Mouse (Mus musculus) stomach, postnatal 0 days (tissue): ENCODE measurements around the gene Pigu. TPM values are rescaled to one million over a fixed set of nuclear protein-coding genes. Genes with fewer than 3 reads are reported as not detected.
A peak's percentile ranks its signal among the peaks of the same experiment; 100 is the strongest.

Experiments used
- ATAC-seq: fragments of 200-750 bp; cut with Nextera tagmentation; 2 replicates; pipeline ENCODE4 v1.8.0; 2017; ENCODE audit not compliant: low FRiP score, low TSS enrichment
- DNase-seq: peaks from one replicate; pipeline ENCODE4 v3.0.0-alpha.2; 2016; ENCODE audit warnings: low spot score
- H3K27ac ChIP-seq: fragments of 300-500 bp; sonication (generic); replicated peaks from 2 replicates; pipeline ENCODE4 v1.5.1; 2014; ENCODE audit warnings: mild to moderate bottlenecking, control low read depth
- H3K27me3 ChIP-seq: fragments of 300-500 bp; sonication (generic); 2 replicates; pipeline ENCODE4 v1.6.1; 2014; ENCODE audit warnings: low read length; ENCODE audit not compliant: control insufficient read depth, insufficient read depth
- H3K36me3 ChIP-seq: fragments of 300-500 bp; sonication (generic); 2 replicates; pipeline ENCODE4 v1.6.1; 2014; ENCODE audit warnings: low read length, mixed read lengths; ENCODE audit not compliant: control insufficient read depth, insufficient read depth
- H3K4me1 ChIP-seq: fragments of 300-500 bp; sonication (generic); replicated peaks from 2 replicates; pipeline ENCODE4 v1.6.1; 2014; ENCODE audit warnings: antibody characterized with exemption; ENCODE audit not compliant: control insufficient read depth, insufficient read depth
- H3K4me2 ChIP-seq: fragments of 300-500 bp; sonication (generic); replicated peaks from 2 replicates; pipeline ENCODE4 v1.6.1; 2014; ENCODE audit warnings: low read depth, mild to moderate bottlenecking, control low read depth, moderate library complexity
- H3K4me3 ChIP-seq: fragments of 300-500 bp; sonication (generic); 2 replicates; pipeline ENCODE4 v1.5.1; 2014; ENCODE audit warnings: low read depth, low read length, control low read depth
- H3K9ac ChIP-seq: fragments of 300-500 bp; sonication (generic); 2 replicates; pipeline ENCODE4 v1.6.1; 2014; ENCODE audit warnings: mild to moderate bottlenecking, low read length, control low read depth, mixed read lengths
- H3K9me3 ChIP-seq: fragments of 300-500 bp; sonication (generic); 2 replicates; pipeline ENCODE4 v1.6.1; 2016; ENCODE audit warnings: low read length; ENCODE audit not compliant: control insufficient read depth
- CTCF ChIP-seq: IDR thresholded peaks from 2 replicates; pipeline ENCODE4 v1.5.1; 2016; ENCODE audit warnings: antibody characterized with exemption, low read depth, mild to moderate bottlenecking, moderate library complexity
- EP300 ChIP-seq: optimal IDR thresholded peaks from 2 replicates; pipeline ENCODE3; 2016; ENCODE audit warnings: antibody characterized with exemption
- WGBS: fragments of 180-500 bp; shearing (Covaris S2); extraction: QIAGEN DNeasy Blood & Tissue Kit; methylation state at CpG from one replicate; pipeline ENCODE4 v1.1.7; 2014; 5-methylcytosine and 5-hydroxymethylcytosine counted together
- polyA plus RNA-seq: library from polyadenylated mRNA; unstranded; fragments of >200 nt; fragmentation: Nextera tagmentation; extraction: Ambion mirVana; gene quantifications from 2 replicates; pipeline ENCODE4 v1.2.1, GENCODE M21; 2015

The Pigu gene
- polyA plus RNA-seq, 1 experiment from 2014 or later = 36.1 TPM

GRCm38 (mm10) chr2:155265526-155265925, 91.7 kb downstream of the Pigu start:
- TF ChIP-seq CTCF (no peak), EP300 (no peak)
- DNase-seq (no peak), ATAC-seq (no peak)
- Histone ChIP-seq H3K36me3 (no peaks in the 10 kb centered on the region; the same call in 1 of the 2 replicates), H3K4me3 (no peak overlapping the region), H3K4me2 (no peak overlapping the region), H3K27ac (no peak overlapping the region), H3K4me1 (no peaks in the 10 kb centered on the region), H3K9me3 (no peaks in the 10 kb centered on the region), H3K9ac (no peak overlapping the region), H3K27me3 (no peaks in the 10 kb centered on the region)
- WGBS = 91% methylated on average over 6 of the region's 6 CpGs

- ATAC-seq = no peak
- no peak overlapping the region for H3K27ac ChIP-seq
- H3K4me2 ChIP-seq = no peak overlapping the region
- peaks cover 34% of the 10 kb centered on the region for H3K36me3 ChIP-seq
- H3K9me3 ChIP-seq = no peaks in the 10 kb centered on the region
- H3K27me3 ChIP-seq = no peaks in the 10 kb centered on the region
- H3K9ac ChIP-seq = no peak overlapping the region
- WGBS = 86% methylated on average over 5 of the region's 5 CpGs
- TF ChIP-seq CTCF (no peak), EP300 (no peak)
- no peak overlapping the region for H3K4me3 ChIP-seq
- no peak for DNase-seq
- no peaks in the 10 kb centered on the region for H3K4me1 ChIP-seq
These were observed 107.6 kb downstream of the Pigu start for GRCm38 (mm10) chr2:155249588-155249987.

- Histone ChIP-seq H3K36me3 (peaks cover 37% of the 10 kb centered on the region), H3K9ac (no peak overlapping the region), H3K9me3 (no peaks in the 10 kb centered on the region), H3K27me3 (no peaks in the 10 kb centered on the region), H3K4me2 (no peak overlapping the region), H3K4me1 (no peaks in the 10 kb centered on the region), H3K4me3 (no peak overlapping the region), H3K27ac (no peak overlapping the region)
- 88% methylated on average over 2 of the region's 2 CpGs for WGBS
- DNase-seq (no peak), ATAC-seq (no peak)
- no peak for TF ChIP-seq EP300
- TF ChIP-seq CTCF = peak; percentile 37
These were observed 108.5 kb downstream of the Pigu start for GRCm38 (mm10) chr2:155248718-155249117.

- no peak overlapping the region for H3K4me2 ChIP-seq
- no peak overlapping the region for H3K9ac ChIP-seq
- DNase-seq (no peak), ATAC-seq (peak; percentile 40; the same call in 1 of the 2 replicates)
- no peaks in the 10 kb centered on the region for H3K27me3 ChIP-seq
- TF ChIP-seq CTCF (no peak), EP300 (no peak)
- H3K4me3 ChIP-seq = no peak overlapping the region
- peaks cover 37% of the 10 kb centered on the region for H3K36me3 ChIP-seq
- no peaks in the 10 kb centered on the region for H3K4me1 ChIP-seq
- WGBS = 67% methylated on average over 1 of the region's 1 CpGs
- H3K27ac ChIP-seq = no peak overlapping the region
- no peaks in the 10 kb centered on the region for H3K9me3 ChIP-seq
These were observed 109.0 kb downstream of the Pigu start for GRCm38 (mm10) chr2:155248206-155248605.

GRCm38 (mm10) chr2:155246231-155246630, 111.0 kb downstream of the Pigu start:
- H3K4me3 ChIP-seq = no peak overlapping the region
- ATAC-seq (no peak), DNase-seq (no peak)
- 95% methylated on average over 4 of the region's 4 CpGs for WGBS
- H3K9ac ChIP-seq = no peak overlapping the region
- H3K4me2 ChIP-seq = no peak overlapping the region
- H3K27me3 ChIP-seq = no peaks in the 10 kb centered on the region
- TF ChIP-seq CTCF (no peak), EP300 (no peak)
- no peaks in the 10 kb centered on the region for H3K4me1 ChIP-seq
- peaks cover 41% of the 10 kb centered on the region for H3K36me3 ChIP-seq
- H3K9me3 ChIP-seq = no peaks in the 10 kb centered on the region
- no peak overlapping the region for H3K27ac ChIP-seq

GRCm38 (mm10) chr2:155242296-155242855, 114.9 kb downstream of the Pigu start:
- Histone ChIP-seq H3K4me2 (no peak overlapping the region), H3K4me3 (no peak overlapping the region), H3K27ac (peak overlapping the region; percentile 58), H3K4me1 (peaks cover 5% of the 10 kb centered on the region), H3K9ac (no peak overlapping the region), H3K36me3 (peaks cover 15% of the 10 kb centered on the region; the same call in 1 of the 2 replicates), H3K27me3 (no peaks in the 10 kb centered on the region), H3K9me3 (no peaks in the 10 kb centered on the region)
- TF ChIP-seq CTCF (no peak), EP300 (no peak)
- no peak; the same call in 1 of the 2 replicates for ATAC-seq
- peak; percentile 20 for DNase-seq
- 62% methylated on average over 7 of the region's 7 CpGs for WGBS
